Mouse (Mus musculus) mouse embryonic stem cell (cell line): ENCODE results near the gene Hpse.

Source experiments
- in situ Hi-C, 2 experiments: fragments of 300-500 bp; cut with MboI; formaldehyde crosslinking; loops; 1 replicate in 1 of 2; 3 replicates in 1 of 2; pipeline ENCODE4 v1.14.3; 2019 to 2020; ENCODE audit warnings: low sequenced_read_pairs in 2 of 2, low pct_unique_long_range_greater_than_20kb in 1 of 2, mixed read lengths in 1 of 2; ENCODE audit not compliant: unreplicated experiment in 1 of 2

Gene Hpse

DNA sequence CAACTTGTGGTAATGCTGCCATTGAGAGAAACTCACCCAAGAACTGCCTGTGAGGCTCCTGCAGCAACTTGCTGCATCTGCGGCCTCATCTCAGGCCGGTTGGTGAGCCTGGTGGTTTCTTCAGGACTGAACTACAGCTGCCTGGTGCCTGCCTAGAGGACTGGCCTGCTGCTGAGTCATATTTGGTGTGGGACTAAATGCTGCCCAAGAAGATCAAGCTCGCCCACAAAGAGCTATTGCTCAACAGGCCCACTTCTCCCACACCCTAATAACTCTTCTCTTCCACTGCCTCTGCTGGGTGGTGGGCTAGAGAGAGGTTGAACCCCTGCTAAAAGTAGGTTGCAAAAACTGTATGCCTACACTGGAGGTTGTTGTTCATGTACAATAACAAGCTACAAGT is 17.2 kb downstream of the Hpse start:
- in situ Hi-C loops: loop anchor here in 1 of 2 experiments (25.0 kb wide), 1 partner anchor 960 kb away; the partner anchor contains the start of gene Nkx6-1

- in situ Hi-C loops: loop anchor here in 1 of 2 experiments (25.0 kb wide), 1 partner anchor 961 kb away; the partner anchor contains the start of gene Nkx6-1
Observed at GRCm38 (mm10) chr5:100700861-100701620, 18.5 kb downstream of the Hpse start.

DNA sequence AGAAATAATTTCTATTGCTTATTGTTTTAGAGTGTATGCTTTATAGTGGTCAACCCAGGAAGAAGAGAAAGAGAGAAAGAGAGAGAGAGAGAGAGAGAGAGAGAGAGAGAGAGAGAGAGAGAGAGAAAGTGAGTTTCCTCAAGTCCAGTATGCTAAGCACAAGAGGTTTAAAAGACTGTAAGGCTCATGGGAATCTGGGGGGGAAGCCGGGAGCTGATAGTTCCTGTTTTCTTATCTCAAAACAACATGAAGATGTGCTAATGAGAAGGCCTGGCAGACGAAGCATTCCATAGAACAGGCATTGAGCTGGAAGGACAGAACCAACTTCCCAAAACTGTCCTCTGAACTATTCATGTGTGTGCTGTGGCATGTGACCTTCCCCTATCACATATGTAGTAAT is 21.6 kb downstream of the Hpse start:
- in situ Hi-C loops: loop anchor here in 1 of 2 experiments (25.0 kb wide), 1 partner anchor 214 kb away; no protein-coding TSS in a partner anchor

- in situ Hi-C loops: loop anchor here in 1 of 2 experiments (25.0 kb wide), 1 partner anchor 215 kb away; no protein-coding TSS in a partner anchor
Observed at GRCm38 (mm10) chr5:100697398-100697797, 22.1 kb downstream of the Hpse start.

- in situ Hi-C loops: loop anchor here in 1 of 2 experiments (25.0 kb wide), 1 partner anchor 227 kb away; no protein-coding TSS in a partner anchor
Observed at GRCm38 (mm10) chr5:100685631-100686030, 33.9 kb downstream of the Hpse start.

GRCm38 (mm10) chr5:100680542-100680933 is 39.0 kb downstream of the Hpse start:
- in situ Hi-C loops: loop anchor here in 1 of 2 experiments (25.0 kb wide), 1 partner anchor 232 kb away; no protein-coding TSS in a partner anchor

- in situ Hi-C loops: loop anchor here in 1 of 2 experiments (25.0 kb wide), 1 partner anchor 232 kb away; no protein-coding TSS in a partner anchor
Observed at GRCm38 (mm10) chr5:100679911-100680541, 39.5 kb downstream of the Hpse start.

- in situ Hi-C loops: loop anchor here in 1 of 2 experiments (25.0 kb wide), 1 partner anchor 237 kb away; no protein-coding TSS in a partner anchor
Observed at GRCm38 (mm10) chr5:100674711-100675376, 44.7 kb downstream of the Hpse start, which contains the start of gene Coq2. Gene Coq2 (minus strand): TSS chr5:100675140.

- in situ Hi-C loops: no loop called here
Observed at GRCm38 (mm10) chr5:100673745-100674486, 45.6 kb downstream of the Hpse start.

GRCm38 (mm10) chr5:100672403-100672802 is 47.1 kb downstream of the Hpse start:
- in situ Hi-C loops: no loop called here

- in situ Hi-C loops: no loop called here
Observed at GRCm38 (mm10) chr5:100671897-100672296, 47.6 kb downstream of the Hpse start.

- in situ Hi-C loops: no loop called here
Observed at GRCm38 (mm10) chr5:100671398-100671797, 48.1 kb downstream of the Hpse start.

GRCm38 (mm10) chr5:100666965-100667364 is 52.6 kb downstream of the Hpse start:
- in situ Hi-C loops: loop anchor here in 1 of 2 experiments (10.0 kb wide), 1 partner anchor 112 kb away; no protein-coding TSS in a partner anchor

GRCm38 (mm10) chr5:100663854-100664253 is 55.7 kb downstream of the Hpse start:
- in situ Hi-C loops: loop anchor here in 1 of 2 experiments (10.0 kb wide), 1 partner anchor 109 kb away; no protein-coding TSS in a partner anchor

DNA sequence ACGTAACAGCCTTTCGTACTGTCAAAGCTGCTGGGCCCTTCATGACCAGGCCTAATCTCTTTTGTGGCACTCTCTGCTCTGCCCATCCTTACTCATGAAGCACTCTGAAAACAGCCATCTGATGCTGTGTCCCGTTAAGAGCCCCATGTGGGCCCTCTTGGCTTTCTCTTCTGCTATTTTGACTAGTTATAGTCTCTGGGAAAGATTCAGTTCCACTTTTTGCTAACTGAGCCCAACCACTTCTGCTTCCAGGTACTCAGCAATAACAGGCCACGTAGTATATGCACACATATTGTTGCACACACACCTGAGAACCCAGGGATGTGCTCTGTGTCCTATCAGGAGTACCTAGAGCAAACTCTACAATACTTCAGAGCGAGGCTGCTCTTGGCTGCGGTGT is 56.5 kb downstream of the Hpse start:
- in situ Hi-C loops: loop anchor here in 1 of 2 experiments (10.0 kb wide), 1 partner anchor 108 kb away; no protein-coding TSS in a partner anchor

DNA sequence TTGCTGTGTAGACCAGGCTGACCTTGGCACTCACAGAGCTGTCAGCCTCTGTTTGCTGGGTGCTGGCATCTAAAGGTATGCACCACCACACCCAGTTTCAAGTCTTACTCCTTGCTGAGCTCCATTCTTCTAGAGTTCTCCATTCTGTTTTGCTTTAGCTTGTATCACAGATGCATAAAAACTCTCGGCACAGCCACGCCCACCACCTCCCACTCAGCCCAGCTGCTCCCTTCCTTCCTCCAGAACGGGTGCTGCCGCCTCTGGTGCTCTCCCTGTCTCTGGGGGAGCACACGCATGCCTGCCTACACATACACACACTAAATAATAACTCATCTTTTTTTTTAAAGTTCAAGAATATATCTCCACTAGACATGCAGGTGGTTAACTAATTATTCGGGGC is 61.1 kb downstream of the Hpse start:
- in situ Hi-C loops: no loop called here

DNA sequence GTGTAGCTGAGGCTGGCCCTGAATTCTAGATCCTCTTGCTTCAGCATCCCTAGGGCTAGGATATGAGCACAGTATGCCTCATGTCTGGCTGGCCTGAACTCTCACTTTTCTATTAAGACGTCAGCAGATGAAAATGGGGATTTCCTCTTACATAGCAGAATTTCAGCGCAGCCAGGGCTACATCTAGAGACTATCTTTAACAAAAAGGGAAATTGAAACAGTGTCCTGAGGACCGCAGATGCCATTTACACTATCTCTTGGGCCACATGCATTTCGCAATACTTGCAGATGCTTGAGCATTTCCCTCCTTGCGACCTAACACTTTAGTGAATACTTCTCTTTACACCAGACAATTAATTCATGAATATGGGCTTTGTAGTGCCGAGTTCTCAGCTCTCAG is 63.2 kb downstream of the Hpse start:
- in situ Hi-C loops: no loop called here

DNA sequence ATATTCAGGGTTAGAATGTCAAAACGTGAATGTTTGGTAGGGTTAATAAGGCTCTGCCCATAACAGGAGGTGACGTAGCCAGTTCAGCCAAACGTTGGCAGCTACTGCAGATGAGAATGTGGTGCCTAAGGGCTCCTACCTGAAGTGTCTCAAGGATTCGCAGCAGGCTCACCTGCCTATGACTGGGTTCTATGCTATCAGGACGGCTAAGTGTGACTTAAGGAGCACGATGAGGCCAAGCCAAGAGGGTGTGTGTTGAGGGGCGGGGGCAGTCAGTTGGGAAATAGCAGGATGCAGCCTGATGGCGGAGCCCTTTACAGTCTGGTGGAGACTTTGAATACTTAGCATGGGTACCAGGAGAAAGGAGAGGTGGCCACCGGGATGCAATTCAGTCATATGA is 67.2 kb downstream of the Hpse start:
- in situ Hi-C loops: no loop called here
